Mouse (Mus musculus) c-Kit-negative CD71-positive TER-119-positive erythroid progenitor cells, embryonic 14.5 days (primary cell): Measurements from ENCODE around the gene Rufy1.

Experiments
- DNase-seq: peaks from one replicate; pipeline ENCODE4 v3.0.0-alpha.2; 2013; ENCODE audit warnings: low read depth, low spot score

Gene Rufy1

DNA sequence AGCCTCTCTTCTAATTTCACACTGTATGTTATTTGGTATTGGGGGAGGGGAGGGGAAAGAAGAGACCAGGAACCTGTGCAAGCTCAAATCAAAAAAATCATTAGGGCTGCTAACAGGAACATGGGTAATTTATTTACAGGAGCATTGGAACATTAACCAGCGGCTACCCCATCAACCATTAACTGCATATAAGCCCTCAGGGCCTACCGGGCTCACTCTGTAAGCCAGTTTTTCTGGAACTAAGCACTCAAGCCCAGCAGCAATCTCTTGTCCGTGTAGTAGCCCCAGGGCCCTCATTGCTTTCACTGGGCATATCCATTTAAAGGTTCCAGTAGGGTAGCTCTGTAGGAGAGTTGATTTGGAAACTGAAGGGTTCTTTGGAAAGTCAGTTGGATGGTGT, 76.1 kb downstream of the Rufy1 start:
- no peak for DNase-seq

DNA sequence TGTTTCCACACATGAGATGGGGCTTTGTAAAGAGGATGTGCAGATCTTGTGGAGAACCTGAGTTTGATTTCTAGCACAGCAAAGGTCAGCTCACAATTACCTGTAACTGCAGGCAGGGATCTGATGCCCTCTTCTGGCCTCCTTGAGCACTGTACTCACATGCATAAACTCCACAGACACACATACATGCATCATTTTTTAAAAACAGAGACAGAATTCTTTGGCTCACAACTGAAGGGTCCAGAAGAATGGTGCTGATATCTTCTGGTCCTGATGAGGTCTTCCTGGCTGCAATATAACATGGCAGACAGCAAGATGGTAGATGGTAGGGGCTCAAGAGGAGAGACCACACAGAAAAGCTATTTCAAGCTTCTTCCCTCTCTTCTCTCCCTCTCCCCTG, 76.8 kb downstream of the Rufy1 start, which contains the start of gene Cby3:
TSS of gene Cby3 (plus strand) at position 301 of the 400 bp plus-strand sequence.
- DNase-seq: no peak

DNA sequence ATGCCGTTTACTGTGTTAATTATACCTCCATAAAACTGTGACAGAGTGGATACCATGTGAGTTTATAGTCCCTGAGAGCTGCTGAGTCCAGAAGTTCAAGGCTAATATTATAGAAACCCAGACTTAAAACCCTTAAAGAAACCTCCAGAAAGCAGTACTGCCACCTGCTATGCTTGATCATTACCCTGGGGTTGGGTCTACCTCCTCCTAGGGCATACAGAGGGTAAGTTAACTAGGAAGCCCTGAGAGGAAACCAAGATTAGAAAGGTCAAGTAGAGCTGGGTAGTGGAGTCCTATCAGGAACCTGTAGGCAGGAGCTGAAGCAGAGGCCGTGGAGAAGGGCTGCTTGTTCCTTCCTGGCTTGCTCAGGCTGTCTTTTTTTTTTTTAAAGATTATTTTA, 78.7 kb downstream of the Rufy1 start:
- no peak for DNase-seq

DNA sequence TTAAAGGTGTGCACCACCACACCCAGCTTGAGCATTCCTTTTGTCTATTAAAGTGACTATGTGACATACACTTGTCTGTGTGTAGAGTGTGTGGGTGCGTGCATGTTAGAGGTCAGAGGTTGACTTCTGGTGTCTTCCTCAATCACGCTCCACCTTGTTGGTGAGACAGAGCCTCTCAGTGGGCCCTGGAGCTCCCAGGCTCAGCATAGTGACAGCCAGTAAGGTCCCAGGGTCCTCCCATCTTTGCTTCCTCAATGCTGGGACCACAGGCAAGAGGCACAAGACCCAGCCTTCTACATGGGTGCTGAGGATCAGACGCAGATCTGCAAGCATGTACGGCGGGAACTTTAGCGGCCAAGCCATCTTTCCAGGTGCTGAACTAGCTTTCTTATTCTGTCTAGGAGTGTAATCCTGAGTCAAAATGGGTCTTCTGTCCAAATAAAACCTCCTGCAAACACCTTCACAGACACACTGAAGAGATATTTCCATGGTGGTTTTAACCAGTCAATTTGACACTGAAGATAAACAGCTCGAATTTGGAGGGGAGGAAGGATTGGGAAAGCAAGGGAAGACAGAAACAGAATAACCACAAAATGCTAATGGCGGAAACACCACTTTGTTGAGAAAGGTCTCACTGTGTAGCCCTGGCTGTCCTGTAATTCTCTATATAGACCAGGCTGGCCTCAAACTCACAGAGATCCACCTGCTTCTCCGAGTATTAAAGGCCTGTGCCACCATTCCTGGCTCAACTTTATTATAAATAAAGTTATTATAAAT, 84.5 kb downstream of the Rufy1 start:
- no peak for DNase-seq

- no peak for DNase-seq
Measured at GRCm38 (mm10) chr11:50345486-50345885, 85.4 kb downstream of the Rufy1 start.
